Mouse (Mus musculus) bone marrow macrophage, adult 2 months (primary cell): ENCODE measurements around the gene Ptgds.

Source experiments
- CTCF ChIP-seq: IDR thresholded peaks from 2 replicates; pipeline ENCODE4 v1.5.1; 2012; ENCODE audit warnings: low read depth, mild to moderate bottlenecking, low read length, moderate library complexity
- POLR2A ChIP-seq: IDR thresholded peaks from 2 replicates; pipeline ENCODE4 v1.6.1; 2012; ENCODE audit warnings: mild to moderate bottlenecking, low read depth, low read length, borderline replicate concordance

GRCm38 (mm10) chr2:25417426-25417825, 52.4 kb downstream of the Ptgds start:
- TF ChIP-seq CTCF (no peak), POLR2A (no peak)
